8 mouse cellular contexts compared by ENCODE assay signal in the genomic region with DNA sequence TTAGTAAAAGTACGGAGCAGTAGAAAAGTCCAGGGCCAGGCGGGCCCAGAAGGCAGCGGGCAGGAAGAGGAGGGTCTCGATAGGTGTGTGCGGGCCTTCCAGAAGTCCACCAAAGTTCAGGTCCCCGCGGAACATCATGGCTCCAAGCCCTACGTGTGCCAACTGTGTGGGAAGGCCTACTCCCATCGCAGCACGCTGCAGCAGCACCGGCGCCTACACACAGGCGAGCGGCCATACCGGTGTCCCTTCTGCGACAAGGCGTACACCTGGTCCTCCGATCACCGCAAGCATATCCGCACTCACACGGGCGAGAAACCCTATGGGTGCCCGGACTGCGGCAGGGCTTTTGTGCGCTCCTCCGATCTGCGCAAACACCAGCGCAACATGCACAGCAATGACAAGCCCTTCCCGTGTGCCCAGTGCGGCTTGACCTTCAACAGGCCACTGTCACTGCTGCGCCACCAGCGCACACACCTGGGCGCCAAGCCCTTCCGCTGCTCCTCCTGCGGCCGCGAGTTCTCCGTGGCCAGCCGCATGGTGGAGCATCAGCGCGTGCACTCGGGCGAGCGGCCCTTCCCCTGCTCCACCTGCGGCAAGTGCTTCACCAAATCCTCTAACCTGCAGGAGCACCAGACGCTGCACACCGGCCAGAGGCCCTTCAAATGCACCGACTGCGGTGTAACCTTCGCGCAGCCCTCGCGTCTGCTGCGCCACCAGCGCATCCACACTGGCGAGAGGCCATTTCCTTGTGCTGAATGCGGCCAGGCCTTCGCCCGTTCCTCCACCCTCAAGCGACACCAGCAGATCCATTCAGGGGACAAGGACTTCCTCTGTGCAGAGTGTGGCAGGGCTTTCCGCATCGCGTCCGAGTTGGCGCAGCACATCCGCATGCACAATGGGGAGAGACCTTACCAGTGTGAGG. TPM values are rescaled to one million over a fixed set of nuclear protein-coding genes. Genes with fewer than 3 reads are reported as not detected.
DNase-seq lines count a peak whose midpoint lies in the region; ATAC-seq and TF ChIP-seq lines count a peak whose summit lies in the region.

No protein-coding gene starts in this region.

- H3K27ac ChIP-seq in cerebellum, adult 2 months (ENCODE audit: insufficient read depth, low read length) = no peak overlapping the region
- no peak overlapping the region for H3K27ac ChIP-seq in lung, embryonic 16.5 days (ENCODE audit: low read length)
- no peak overlapping the region for H3K27ac ChIP-seq in hindbrain, embryonic 16.5 days (ENCODE audit: low read depth, low read length)
- H3K27ac ChIP-seq in midbrain, embryonic 13.5 days = no peak overlapping the region

- TF ChIP-seq POLR2A in cerebellum, adult 2 months (IDR thresholded peaks at IDR 0.05; ENCODE audit: borderline replicate concordance, insufficient read depth, low read length) = no peak

- H3K36me3 ChIP-seq in lung, embryonic 16.5 days (ENCODE audit: control insufficient read depth, insufficient read depth, low read length) = no peaks in the 10 kb centered on the region
- no peaks in the 10 kb centered on the region for H3K36me3 ChIP-seq in hindbrain, embryonic 16.5 days (ENCODE audit: control insufficient read depth, insufficient read depth, low read length)
- no peaks in the 10 kb centered on the region for H3K36me3 ChIP-seq in midbrain, embryonic 13.5 days

- ATAC-seq in lung, embryonic 16.5 days (ENCODE audit: low read depth) = peak; percentile 38; the same call in 1 of the 2 replicates
- peak; percentile 57 for ATAC-seq in hindbrain, embryonic 16.5 days
- ATAC-seq in midbrain, embryonic 13.5 days = peak; percentile 56

- H3K27me3 ChIP-seq in cerebellum, adult 2 months (ENCODE audit: control insufficient read depth, insufficient read depth, low read length) = no peaks in the 10 kb centered on the region
- peaks cover 35% of the 10 kb centered on the region for H3K27me3 ChIP-seq in lung, embryonic 16.5 days (ENCODE audit: control insufficient read depth, insufficient read depth, low read depth, low read length)
- peaks cover 14% of the 10 kb centered on the region for H3K27me3 ChIP-seq in hindbrain, embryonic 16.5 days (replicated peaks; ENCODE audit: control insufficient read depth, insufficient read depth, low read length)
- peaks cover 53% of the 10 kb centered on the region for H3K27me3 ChIP-seq in midbrain, embryonic 13.5 days

- TF ChIP-seq CTCF in cerebellum, adult 2 months (IDR thresholded peaks at IDR 0.05; ENCODE audit: borderline replicate concordance, insufficient read depth, low read depth, low read length) = no peak

- H3K4me2 ChIP-seq in lung, embryonic 16.5 days (ENCODE audit: low read depth, low read length) = peak overlapping the region; percentile 45
- H3K4me2 ChIP-seq in hindbrain, embryonic 16.5 days (ENCODE audit: low read length) = peak overlapping the region; percentile 69
- H3K4me2 ChIP-seq in midbrain, embryonic 13.5 days (replicated peaks) = peak overlapping the region; percentile 66

- no peak overlapping the region for H3K9ac ChIP-seq in lung, embryonic 16.5 days (ENCODE audit: low read length)
- H3K9ac ChIP-seq in hindbrain, embryonic 16.5 days (ENCODE audit: low read depth, low read length) = peak overlapping the region; percentile 55
- H3K9ac ChIP-seq in midbrain, embryonic 13.5 days (replicated peaks) = no peak overlapping the region; the same call in 1 of the 2 replicates

- H3K9me3 ChIP-seq in lung, embryonic 16.5 days (ENCODE audit: control insufficient read depth, low read length) = no peaks in the 10 kb centered on the region
- H3K9me3 ChIP-seq in hindbrain, embryonic 16.5 days (ENCODE audit: control insufficient read depth, low read length) = no peaks in the 10 kb centered on the region
- no peaks in the 10 kb centered on the region for H3K9me3 ChIP-seq in midbrain, embryonic 13.5 days

- peak; percentile 26 to 39 for DNase-seq in cerebellum, adult 2 months
- no peak for DNase-seq in cerebellum, adult 11 months
- no peak for DNase-seq in lung, postnatal 36 days
- no peak for DNase-seq in natural killer cell, adult 2 months (ENCODE audit: low spot score in 2 of 2)
- no peak for DNase-seq in urinary bladder, postnatal 36 days (ENCODE audit: low spot score in 2 of 2)

- H3K4me3 ChIP-seq in cerebellum, adult 2 months (replicated peaks; ENCODE audit: insufficient read depth, low read depth, low read length) = peak overlapping the region; percentile 29
- peak overlapping the region; percentile 33 for H3K4me3 ChIP-seq in lung, embryonic 16.5 days (ENCODE audit: low read length)
- peak overlapping the region; percentile 39 for H3K4me3 ChIP-seq in hindbrain, embryonic 16.5 days (ENCODE audit: low read length)
- peak overlapping the region; percentile 39 for H3K4me3 ChIP-seq in midbrain, embryonic 13.5 days (replicated peaks)

- 12% methylated on average over 66 of the region's 66 CpGs for WGBS in cerebellum, adult 2 months
- 7% methylated on average over 66 of the region's 66 CpGs for WGBS in lung, embryonic 16.5 days
- WGBS in hindbrain, embryonic 16.5 days = 10% methylated on average over 66 of the region's 66 CpGs
- 8% methylated on average over 66 of the region's 66 CpGs for WGBS in midbrain, embryonic 13.5 days

- peaks cover 5% of the 10 kb centered on the region; the same call in 1 of the 2 replicates for H3K4me1 ChIP-seq in cerebellum, adult 2 months (ENCODE audit: control insufficient read depth, insufficient read depth, low read length)
- H3K4me1 ChIP-seq in lung, embryonic 16.5 days (replicated peaks; ENCODE audit: control insufficient read depth, insufficient read depth, low read length) = peaks cover 3% of the 10 kb centered on the region; the same call in 1 of the 2 replicates
- peaks cover 12% of the 10 kb centered on the region for H3K4me1 ChIP-seq in hindbrain, embryonic 16.5 days (ENCODE audit: control insufficient read depth, insufficient read depth, low read depth, low read length)
- peaks cover 10% of the 10 kb centered on the region for H3K4me1 ChIP-seq in midbrain, embryonic 13.5 days (replicated peaks)

RNA-seq across cellular contexts. Expression of a gene that starts 3.9 kb away (rescaled TPM):
- 0.19 TPM in 1 of 2 replicates, not detected in the other for polyA plus RNA-seq in cerebellum, adult 2 months (2012; rRNA removed)
- 0.25 and 0.33 TPM in 2 replicates for polyA plus RNA-seq in lung, embryonic 16.5 days (2015; fragmentation: Nextera tagmentation; extraction: Ambion mirVana)
- 1.5 and 1.6 TPM in 2 replicates for polyA plus RNA-seq in hindbrain, embryonic 16.5 days (2015; fragmentation: Nextera tagmentation; extraction: Ambion mirVana)
- 0.14 TPM in 1 of 2 replicates, not detected in the other for polyA plus RNA-seq in midbrain, embryonic 13.5 days (2015; fragmentation: Nextera tagmentation; extraction: Ambion mirVana)

Comparison
In these comparisons a context has a peak if more than half of its experiments do, and no peak if none do; other contexts are left out.
1. DNase-seq: peak in cerebellum, adult 2 months (2 of 2); none in cerebellum, adult 11 months (single experiment), lung, postnatal 36 days (single experiment), natural killer cell, adult 2 months (0 of 2) and urinary bladder, postnatal 36 days (0 of 2).
2. Peak in every context shown above with its lines, with median percentiles within 50 percentile points of each other: H3K4me3 ChIP-seq, ATAC-seq and H3K4me2 ChIP-seq.